Mouse (Mus musculus): ENCODE data around the gene Aspg.

Gene Aspg

GRCm38 (mm10) chr12:112113710-112114109, 7.2 kb downstream of the Aspg start:
- in situ Hi-C loops (cut with MseI, MboI): no loop called here

- in situ Hi-C loops (cut with MseI, MboI): no loop called here
Observed at GRCm38 (mm10) chr12:112117006-112117405, 10.5 kb downstream of the Aspg start.

GRCm38 (mm10) chr12:112117649-112118048, 11.2 kb downstream of the Aspg start:
- in situ Hi-C loops (cut with MseI, MboI): no loop called here

GRCm38 (mm10) chr12:112121188-112121587, 14.7 kb downstream of the Aspg start:
- in situ Hi-C loops (cut with MseI, MboI): no loop called here

- in situ Hi-C loops (cut with MseI, MboI): no loop called here
Observed at GRCm38 (mm10) chr12:112125903-112126302, 19.4 kb downstream of the Aspg start.

- in situ Hi-C loops (cut with MseI, MboI): no loop called here
Observed at GRCm38 (mm10) chr12:112126931-112127635, 20.6 kb downstream of the Aspg start.

GRCm38 (mm10) chr12:112128526-112128925, 22.0 kb downstream of the Aspg start:
- in situ Hi-C loops (cut with MseI, MboI): no loop called here

- in situ Hi-C loops (cut with MseI, MboI): no loop called here
Observed at GRCm38 (mm10) chr12:112129300-112129856, 22.9 kb downstream of the Aspg start.

- in situ Hi-C loops (cut with MseI, MboI): no loop called here
Observed at GRCm38 (mm10) chr12:112130161-112130860, 23.8 kb downstream of the Aspg start.

GRCm38 (mm10) chr12:112130957-112131356, 24.5 kb downstream of the Aspg start:
- in situ Hi-C loops (cut with MseI, MboI): no loop called here

GRCm38 (mm10) chr12:112140231-112140630, 33.8 kb downstream of the Aspg start:
- in situ Hi-C loops (cut with MseI, MboI): loop anchor here (5.0 to 10.0 kb wide), 3 partner anchors 337 to 405 kb away; no protein-coding TSS in a partner anchor

GRCm38 (mm10) chr12:112140745-112141144, 34.3 kb downstream of the Aspg start:
- in situ Hi-C loops (cut with MseI, MboI): loop anchor here (5.0 to 10.0 kb wide), 3 partner anchors 337 to 404 kb away; no protein-coding TSS in a partner anchor

- in situ Hi-C loops (cut with MseI, MboI): loop anchor here (5.0 to 10.0 kb wide), 3 partner anchors 336 to 404 kb away; no protein-coding TSS in a partner anchor
Observed at GRCm38 (mm10) chr12:112141300-112141699, 34.8 kb downstream of the Aspg start.

- in situ Hi-C loops (cut with MseI, MboI): loop anchor here (5.0 to 10.0 kb wide), 3 partner anchors 334 to 402 kb away; no protein-coding TSS in a partner anchor
Observed at GRCm38 (mm10) chr12:112143116-112143832, 36.8 kb downstream of the Aspg start.

GRCm38 (mm10) chr12:112143833-112144201, 37.3 kb downstream of the Aspg start:
- in situ Hi-C loops (cut with MseI, MboI): loop anchor here (5.0 to 10.0 kb wide), 3 partner anchors 333 to 401 kb away; no protein-coding TSS in a partner anchor

GRCm38 (mm10) chr12:112144377-112145115, 38.1 kb downstream of the Aspg start:
- in situ Hi-C loops (cut with MseI, MboI): loop anchor here (5.0 to 10.0 kb wide), 4 partner anchors 328 to 400 kb away; no protein-coding TSS in a partner anchor

GRCm38 (mm10) chr12:112145211-112145874, 38.9 kb downstream of the Aspg start:
- in situ Hi-C loops (cut with MseI, MboI): loop anchor here (5.0 to 10.0 kb wide), 2 partner anchors 327 to 399 kb away; no protein-coding TSS in a partner anchor

- in situ Hi-C loops (cut with MseI, MboI): loop anchor here (5.0 to 10.0 kb wide), 2 partner anchors 326 to 399 kb away; no protein-coding TSS in a partner anchor
Observed at GRCm38 (mm10) chr12:112145875-112146651, 39.6 kb downstream of the Aspg start, which contains the start of gene Kif26a. Kif26a (plus strand) TSS chr12:112146208.

- in situ Hi-C loops (cut with MseI, MboI): loop anchor here (5.0 to 10.0 kb wide), 2 partner anchors 325 to 397 kb away; no protein-coding TSS in a partner anchor
Observed at GRCm38 (mm10) chr12:112147365-112147764, 40.9 kb downstream of the Aspg start.

Data from mouse trophoblast stem cell (cell line).